In genomic region chr11:46289022-46289421, GRCm38 (mm10) we compare ENCODE assay signal across 25 mouse cellular contexts. TPM values are rescaled to one million over a fixed set of nuclear protein-coding genes. Genes with fewer than 3 reads are reported as not detected.
"Had no signal": no experiment of that assay in that cellular context is flagged by ENCODE, and none has a peak within 500 bp of the region (broad histone marks: within the 10 kb centered on the region; RNA-seq: fewer than 3 reads in every experiment).

No protein-coding gene starts in this region.

- H3K36me3 ChIP-seq: heart, embryonic 10.5 days; intestine, embryonic 15.5 days; liver, embryonic 13.5 days; liver, embryonic 15.5 days had no signal

- H3K4me1 ChIP-seq: heart, embryonic 10.5 days; heart, embryonic 12.5 days; intestine, embryonic 15.5 days; liver, embryonic 15.5 days had no signal

- H3K9me3 ChIP-seq: heart, embryonic 10.5 days; heart, embryonic 12.5 days; hindbrain, embryonic 10.5 days; hindbrain, embryonic 12.5 days; intestine, embryonic 15.5 days; limb, embryonic 10.5 days; limb, embryonic 12.5 days; liver, embryonic 13.5 days; liver, embryonic 15.5 days had no signal

- H3K4me3 ChIP-seq: gastrocnemius, adult 2 months; heart, embryonic 10.5 days; heart, embryonic 12.5 days; hindbrain, embryonic 10.5 days; hindbrain, embryonic 12.5 days; intestine, embryonic 15.5 days; layer of hippocampus, adult 2 months; left cerebral cortex, adult 2 months; limb, embryonic 10.5 days; limb, embryonic 12.5 days; liver, embryonic 13.5 days; liver, embryonic 15.5 days had no signal

- ATAC-seq: hindbrain, embryonic 16.5 days; inflammation-experienced regulatory T-cells, adult 6 months; intestine, embryonic 15.5 days; intestine, postnatal 0 days had no signal

- H3K4me2 ChIP-seq: heart, embryonic 12.5 days; hindbrain, embryonic 12.5 days; hindbrain, embryonic 14.5 days; intestine, embryonic 15.5 days; limb, embryonic 12.5 days; liver, embryonic 11.5 days; liver, embryonic 13.5 days; liver, embryonic 15.5 days had no signal

- DNase-seq: gastrocnemius, adult 2 months; gastrocnemius, postnatal 10 days; gastrocnemius, postnatal 25 days; heart, adult 18-20 months; heart, postnatal 10 days; heart, postnatal 4 days; kidney, postnatal 10 days; liver; liver, embryonic 13.5 days had no signal

- H3K9ac ChIP-seq: heart, embryonic 12.5 days; hindbrain, embryonic 12.5 days; hindbrain, embryonic 14.5 days; intestine, embryonic 15.5 days; limb, embryonic 12.5 days; liver, embryonic 13.5 days; liver, embryonic 15.5 days had no signal

- H3K27me3 ChIP-seq: heart, embryonic 12.5 days; hindbrain, embryonic 12.5 days; intestine, embryonic 15.5 days; limb, embryonic 12.5 days; liver, embryonic 13.5 days; liver, embryonic 15.5 days had no signal

- H3K27ac ChIP-seq: gastrocnemius, adult 2 months; heart, embryonic 10.5 days; hindbrain, embryonic 10.5 days; hindbrain, embryonic 12.5 days; hindbrain, embryonic 14.5 days; intestine, embryonic 15.5 days; left cerebral cortex, adult 2 months; limb, embryonic 10.5 days; limb, embryonic 12.5 days; liver, embryonic 13.5 days; liver, embryonic 15.5 days had no signal

RNA-seq across cellular contexts. Expression of gene Fndc9, which starts 53.7 kb away (rescaled TPM):
- polyA plus RNA-seq: intestine, embryonic 15.5 days; kidney, embryonic 14.5 days; liver, embryonic 11.5 days had no signal
